Mouse (Mus musculus): ENCODE measurements around the gene Irs1. TPM values are rescaled to one million over a fixed set of nuclear protein-coding genes. Genes with fewer than 3 reads are reported as not detected.

Irs1 gene
- 8.2 and 9.4 TPM in 2 replicates for polyA plus RNA-seq (2015; fragmentation: Nextera tagmentation; extraction: Ambion mirVana)

GRCm38 (mm10) chr1:82291151-82291797 is at the start of gene Irs1:
Gene Irs1, minus strand, starts transcription at chr1:82291416.
- H3K36me3 ChIP-seq (ENCODE audit: control insufficient read depth, insufficient read depth) = no peaks in the 10 kb centered on the region
- peak within 1 kb of the TSS; percentile 90 for H3K9ac ChIP-seq (ENCODE audit: low read length)
- H3K4me2 ChIP-seq (ENCODE audit: low read depth, low read length) = peak within 1 kb of the TSS; percentile 79
- ATAC-seq (replicated peaks; ENCODE audit: extremely low read depth, insufficient read depth, low FRiP score) = peak; percentile 90
- H3K4me3 ChIP-seq (ENCODE audit: low read length) = peak within 1 kb of the TSS; percentile 66
- under 1% methylated on average over 47 of the region's 60 CpGs for WGBS
- H3K27me3 ChIP-seq (ENCODE audit: control insufficient read depth, insufficient read depth, low read length) = no peaks in the 10 kb centered on the region
- H3K9me3 ChIP-seq (replicated peaks; ENCODE audit: control insufficient read depth, low read length) = no peaks in the 10 kb centered on the region
- peak within 1 kb of the TSS; percentile 93 for H3K27ac ChIP-seq (ENCODE audit: low read length)
- peaks cover 23% of the 10 kb centered on the region for H3K4me1 ChIP-seq (ENCODE audit: control insufficient read depth, insufficient read depth, low read length)

- H3K9ac ChIP-seq (ENCODE audit: low read length) = no peak overlapping the region
- H3K4me2 ChIP-seq (ENCODE audit: low read depth, low read length) = no peak overlapping the region
- no peaks in the 10 kb centered on the region for H3K9me3 ChIP-seq (replicated peaks; ENCODE audit: control insufficient read depth, low read length)
- H3K4me3 ChIP-seq (ENCODE audit: low read length) = no peak overlapping the region
- H3K27me3 ChIP-seq (ENCODE audit: control insufficient read depth, insufficient read depth, low read length) = no peaks in the 10 kb centered on the region
- H3K4me1 ChIP-seq (ENCODE audit: control insufficient read depth, insufficient read depth, low read length) = no peaks in the 10 kb centered on the region
- no peak for ATAC-seq (replicated peaks; ENCODE audit: extremely low read depth, insufficient read depth, low FRiP score)
- H3K27ac ChIP-seq (ENCODE audit: low read length) = no peak overlapping the region
- no peaks in the 10 kb centered on the region for H3K36me3 ChIP-seq (ENCODE audit: control insufficient read depth, insufficient read depth)
- 81% methylated on average over 3 of the region's 3 CpGs for WGBS
Measured at GRCm38 (mm10) chr1:82334506-82334905, 43.3 kb upstream of the Irs1 start.

DNA sequence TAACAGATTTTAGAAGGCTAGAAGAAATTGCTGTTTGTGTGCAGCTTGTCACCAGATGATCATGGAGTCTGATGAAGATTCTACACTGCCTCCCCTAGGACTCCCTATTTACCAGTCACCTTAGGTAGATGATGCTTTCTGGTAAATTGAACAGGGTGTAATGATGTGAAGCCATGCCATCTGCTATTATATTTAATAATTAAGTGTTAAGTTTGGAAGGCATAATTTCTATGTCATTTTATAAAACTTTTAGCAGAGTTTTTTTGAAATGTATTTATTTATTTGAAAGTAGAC is 38.7 kb upstream of the Irs1 start:
- H3K27ac ChIP-seq (ENCODE audit: low read length) = no peak overlapping the region
- no peak overlapping the region for H3K9ac ChIP-seq (ENCODE audit: low read length)
- H3K9me3 ChIP-seq (replicated peaks; ENCODE audit: control insufficient read depth, low read length) = no peaks in the 10 kb centered on the region
- ATAC-seq (replicated peaks; ENCODE audit: extremely low read depth, insufficient read depth, low FRiP score) = no peak
- no peak overlapping the region for H3K4me2 ChIP-seq (ENCODE audit: low read depth, low read length)
- no peaks in the 10 kb centered on the region for H3K36me3 ChIP-seq (ENCODE audit: control insufficient read depth, insufficient read depth)
- no peaks in the 10 kb centered on the region for H3K4me1 ChIP-seq (ENCODE audit: control insufficient read depth, insufficient read depth, low read length)
- H3K4me3 ChIP-seq (ENCODE audit: low read length) = no peak overlapping the region
- H3K27me3 ChIP-seq (ENCODE audit: control insufficient read depth, insufficient read depth, low read length) = no peaks in the 10 kb centered on the region

DNA sequence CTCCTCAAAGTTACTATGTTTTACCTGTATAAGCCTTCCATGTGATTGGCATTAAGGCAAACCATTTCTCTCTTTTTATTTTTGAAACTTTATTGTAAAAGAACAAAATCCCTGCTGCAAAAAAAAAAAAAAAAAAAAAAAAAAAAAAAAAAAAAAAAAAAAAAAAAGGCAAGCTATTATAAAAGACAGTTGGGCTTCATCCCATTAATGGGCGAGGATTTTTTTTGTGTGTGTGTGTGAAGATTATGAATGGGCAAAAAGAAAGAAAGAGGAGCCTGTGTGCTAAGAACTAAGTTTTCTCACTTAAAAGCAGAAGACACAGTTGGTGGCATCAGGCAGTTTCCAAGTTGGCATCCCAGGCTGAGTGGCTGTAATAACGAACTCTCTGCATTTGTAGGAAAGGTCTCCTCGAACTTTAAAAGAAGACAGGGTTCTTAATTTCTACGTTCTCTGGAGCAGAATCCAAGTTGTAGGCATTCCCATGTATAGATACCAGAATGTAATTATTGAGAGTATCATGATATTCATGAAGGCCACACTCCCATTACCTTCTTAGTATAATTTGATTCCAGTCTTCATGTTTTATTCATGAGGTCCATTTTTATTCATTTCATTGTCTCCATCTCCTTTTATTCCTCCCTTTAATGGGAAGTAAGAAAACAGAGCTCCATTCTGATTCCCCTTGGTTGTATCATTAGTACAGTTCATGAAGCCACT is 38.2 kb upstream of the Irs1 start:
- WGBS = 81% methylated on average over 4 of the region's 4 CpGs
- no peak overlapping the region for H3K4me2 ChIP-seq (ENCODE audit: low read depth, low read length)
- H3K9me3 ChIP-seq (replicated peaks; ENCODE audit: control insufficient read depth, low read length) = no peaks in the 10 kb centered on the region
- no peak overlapping the region for H3K27ac ChIP-seq (ENCODE audit: low read length)
- ATAC-seq (replicated peaks; ENCODE audit: extremely low read depth, insufficient read depth, low FRiP score) = no peak
- no peak overlapping the region for H3K4me3 ChIP-seq (ENCODE audit: low read length)
- no peaks in the 10 kb centered on the region for H3K4me1 ChIP-seq (ENCODE audit: control insufficient read depth, insufficient read depth, low read length)
- H3K27me3 ChIP-seq (ENCODE audit: control insufficient read depth, insufficient read depth, low read length) = no peaks in the 10 kb centered on the region
- H3K9ac ChIP-seq (ENCODE audit: low read length) = no peak overlapping the region
- no peaks in the 10 kb centered on the region for H3K36me3 ChIP-seq (ENCODE audit: control insufficient read depth, insufficient read depth)

DNA sequence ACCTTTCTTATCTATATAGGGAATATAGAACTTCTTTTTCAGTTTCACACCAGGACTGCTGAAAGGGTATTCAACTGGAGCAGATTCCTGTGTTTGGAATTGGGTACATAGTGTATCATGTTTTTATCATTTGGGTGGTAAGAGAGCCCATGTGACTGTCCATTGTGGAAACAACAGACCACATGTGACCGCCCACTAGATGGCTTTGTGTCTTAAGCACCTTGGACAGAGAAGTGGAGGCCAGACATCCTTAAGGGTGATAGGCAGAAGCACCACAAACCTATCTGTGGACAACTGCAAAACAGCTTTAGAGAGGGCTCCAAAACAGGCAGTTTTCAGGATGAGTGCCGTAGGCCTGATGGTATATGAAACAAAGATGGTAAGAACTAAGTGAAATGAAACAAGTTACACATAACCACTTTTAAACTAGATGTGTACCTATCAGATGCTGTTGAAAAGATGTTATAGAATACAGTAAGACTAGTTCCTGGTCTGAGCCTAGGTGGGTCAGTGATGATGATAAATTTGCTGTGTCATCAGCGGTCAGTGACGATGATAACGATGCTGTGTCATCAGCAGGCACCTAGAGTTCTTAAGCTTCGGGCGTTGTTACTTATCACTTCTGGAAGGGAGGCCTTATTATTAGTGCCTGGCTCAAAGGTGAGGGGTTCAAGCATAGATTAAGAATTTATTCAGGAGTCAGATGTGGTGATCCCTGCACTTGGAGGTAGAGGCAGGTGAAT is 37.0 kb upstream of the Irs1 start:
- no peak for ATAC-seq (replicated peaks; ENCODE audit: extremely low read depth, insufficient read depth, low FRiP score)
- Histone ChIP-seq H3K4me1 (ENCODE audit: control insufficient read depth, insufficient read depth, low read length) (no peaks in the 10 kb centered on the region), H3K27ac (ENCODE audit: low read length) (no peak overlapping the region), H3K36me3 (ENCODE audit: control insufficient read depth, insufficient read depth) (no peaks in the 10 kb centered on the region), H3K9ac (ENCODE audit: low read length) (no peak overlapping the region), H3K4me3 (ENCODE audit: low read length) (no peak overlapping the region), H3K9me3 (replicated peaks; ENCODE audit: control insufficient read depth, low read length) (no peaks in the 10 kb centered on the region), H3K4me2 (ENCODE audit: low read depth, low read length) (no peak overlapping the region), H3K27me3 (ENCODE audit: control insufficient read depth, insufficient read depth, low read length) (no peaks in the 10 kb centered on the region)
- 86% methylated on average over 7 of the region's 7 CpGs for WGBS

- Histone ChIP-seq H3K27ac (ENCODE audit: low read length) (no peak overlapping the region), H3K36me3 (ENCODE audit: control insufficient read depth, insufficient read depth) (no peaks in the 10 kb centered on the region), H3K4me1 (ENCODE audit: control insufficient read depth, insufficient read depth, low read length) (no peaks in the 10 kb centered on the region), H3K27me3 (ENCODE audit: control insufficient read depth, insufficient read depth, low read length) (no peaks in the 10 kb centered on the region), H3K4me3 (ENCODE audit: low read length) (no peak overlapping the region), H3K4me2 (ENCODE audit: low read depth, low read length) (no peak overlapping the region), H3K9me3 (replicated peaks; ENCODE audit: control insufficient read depth, low read length) (no peaks in the 10 kb centered on the region), H3K9ac (ENCODE audit: low read length) (no peak overlapping the region)
- ATAC-seq (replicated peaks; ENCODE audit: extremely low read depth, insufficient read depth, low FRiP score) = no peak
- WGBS = 88% methylated on average over 5 of the region's 5 CpGs
Measured at GRCm38 (mm10) chr1:82326120-82326519, 34.9 kb upstream of the Irs1 start.

DNA sequence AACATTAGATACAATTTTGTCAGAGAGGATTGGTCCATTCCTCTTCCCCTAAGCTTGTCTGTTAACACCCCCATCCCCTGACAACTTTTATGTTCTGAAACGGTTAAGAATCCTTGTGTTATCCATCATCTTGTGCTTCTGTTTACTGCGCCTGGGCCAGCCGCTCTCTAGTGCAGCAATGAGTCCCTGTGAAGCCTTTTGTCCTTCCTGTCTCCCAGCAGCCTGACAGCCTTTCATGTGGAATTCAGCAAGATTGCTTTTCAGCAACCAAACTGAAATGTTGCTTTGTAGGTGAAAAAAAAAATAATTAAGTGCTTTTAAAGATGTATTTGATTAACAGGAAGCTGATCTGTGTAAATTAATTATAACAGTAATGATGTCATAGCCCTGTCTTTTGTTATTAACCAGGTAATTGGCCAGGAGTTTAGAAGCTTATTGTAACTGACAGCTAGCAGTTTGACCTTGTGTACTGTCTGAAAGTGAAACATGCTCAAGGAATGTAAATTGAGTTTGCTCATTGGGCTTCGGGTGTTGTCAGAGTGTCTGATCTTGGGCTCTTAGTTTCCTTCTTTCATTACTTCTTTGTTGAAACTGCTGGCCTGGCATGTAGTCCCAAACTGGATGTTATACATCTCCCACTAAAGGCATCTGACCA is 33.0 kb upstream of the Irs1 start:
- H3K9me3 ChIP-seq (replicated peaks; ENCODE audit: control insufficient read depth, low read length) = no peaks in the 10 kb centered on the region
- H3K27ac ChIP-seq (ENCODE audit: low read length) = no peak overlapping the region
- H3K4me2 ChIP-seq (ENCODE audit: low read depth, low read length) = no peak overlapping the region
- H3K27me3 ChIP-seq (ENCODE audit: control insufficient read depth, insufficient read depth, low read length) = no peaks in the 10 kb centered on the region
- WGBS = 39% methylated on average over 4 of the region's 4 CpGs
- no peaks in the 10 kb centered on the region for H3K36me3 ChIP-seq (ENCODE audit: control insufficient read depth, insufficient read depth)
- H3K4me1 ChIP-seq (ENCODE audit: control insufficient read depth, insufficient read depth, low read length) = no peaks in the 10 kb centered on the region
- no peak overlapping the region for H3K9ac ChIP-seq (ENCODE audit: low read length)
- H3K4me3 ChIP-seq (ENCODE audit: low read length) = no peak overlapping the region
- ATAC-seq (replicated peaks; ENCODE audit: extremely low read depth, insufficient read depth, low FRiP score) = no peak

GRCm38 (mm10) chr1:82321441-82321840 is 30.2 kb upstream of the Irs1 start:
- Histone ChIP-seq H3K9ac (ENCODE audit: low read length) (no peak overlapping the region), H3K36me3 (ENCODE audit: control insufficient read depth, insufficient read depth) (no peaks in the 10 kb centered on the region), H3K4me2 (ENCODE audit: low read depth, low read length) (no peak overlapping the region), H3K27ac (ENCODE audit: low read length) (no peak overlapping the region), H3K9me3 (replicated peaks; ENCODE audit: control insufficient read depth, low read length) (no peaks in the 10 kb centered on the region), H3K4me3 (ENCODE audit: low read length) (no peak overlapping the region), H3K4me1 (ENCODE audit: control insufficient read depth, insufficient read depth, low read length) (peaks cover 3% of the 10 kb centered on the region), H3K27me3 (ENCODE audit: control insufficient read depth, insufficient read depth, low read length) (no peaks in the 10 kb centered on the region)
- WGBS = 78% methylated on average over 1 of the region's 1 CpGs
- no peak for ATAC-seq (replicated peaks; ENCODE audit: extremely low read depth, insufficient read depth, low FRiP score)

GRCm38 (mm10) chr1:82320864-82321263 is 29.6 kb upstream of the Irs1 start:
- 86% methylated on average over 10 of the region's 10 CpGs for WGBS
- no peaks in the 10 kb centered on the region for H3K9me3 ChIP-seq (replicated peaks; ENCODE audit: control insufficient read depth, low read length)
- H3K27me3 ChIP-seq (ENCODE audit: control insufficient read depth, insufficient read depth, low read length) = no peaks in the 10 kb centered on the region
- H3K9ac ChIP-seq (ENCODE audit: low read length) = no peak overlapping the region
- no peak overlapping the region for H3K27ac ChIP-seq (ENCODE audit: low read length)
- no peak overlapping the region for H3K4me3 ChIP-seq (ENCODE audit: low read length)
- no peak overlapping the region for H3K4me2 ChIP-seq (ENCODE audit: low read depth, low read length)
- ATAC-seq (replicated peaks; ENCODE audit: extremely low read depth, insufficient read depth, low FRiP score) = no peak
- H3K36me3 ChIP-seq (ENCODE audit: control insufficient read depth, insufficient read depth) = no peaks in the 10 kb centered on the region
- peaks cover 6% of the 10 kb centered on the region for H3K4me1 ChIP-seq (ENCODE audit: control insufficient read depth, insufficient read depth, low read length)
